Mouse (Mus musculus): Measurements from ENCODE around the gene 2210408I21Rik. TPM values are rescaled to one million over a fixed set of nuclear protein-coding genes. Genes with fewer than 3 reads are reported as not detected.

2210408I21Rik gene
- polyA plus RNA-seq, 1 experiment, result not detected

DNA sequence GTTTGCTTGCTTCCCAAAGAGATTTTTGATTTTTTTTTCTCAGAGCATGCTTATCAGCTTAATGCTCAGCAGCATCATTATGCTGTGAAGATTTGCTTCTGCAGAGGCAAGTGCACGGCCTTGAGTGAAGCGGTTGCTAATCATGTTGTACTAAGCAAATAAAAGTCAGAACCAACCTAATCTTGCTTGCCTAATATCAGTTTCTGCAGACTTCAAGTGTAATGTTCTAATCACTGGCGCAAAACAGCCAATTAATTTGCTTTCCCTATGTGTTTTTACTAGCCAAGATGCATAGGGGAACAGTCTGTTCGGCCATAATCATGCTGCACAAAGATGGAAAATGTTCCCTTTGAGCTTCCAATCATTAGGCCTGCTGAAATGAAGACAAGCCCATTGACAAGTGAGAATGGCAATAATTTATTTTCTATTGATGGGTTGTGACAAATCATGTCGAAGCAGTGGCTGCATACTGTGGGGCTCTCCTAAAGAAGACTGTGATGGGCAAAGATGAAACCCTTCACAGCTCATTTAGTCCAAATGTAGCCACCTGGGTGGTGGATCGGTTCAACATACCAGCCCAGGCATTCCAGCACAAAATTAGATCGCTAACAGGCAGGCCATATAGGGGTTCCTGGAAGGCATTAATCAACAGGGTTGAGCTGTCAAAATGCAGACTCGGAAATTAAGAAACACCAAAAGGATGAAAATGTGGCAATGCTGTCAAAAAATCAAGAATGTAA lies 393.8 kb downstream of the 2210408I21Rik start:
- Histone ChIP-seq H3K4me3 (ENCODE audit: insufficient read depth, low read depth, low read length) (no peak overlapping the region), H3K4me1 (ENCODE audit: control insufficient read depth, insufficient read depth, low read length) (no peaks in the 10 kb centered on the region), H3K27ac (ENCODE audit: insufficient read depth, low read depth, low read length) (no peak overlapping the region)
- WGBS, result 60% methylated on average over 8 of the region's 8 CpGs
- no peak for TF ChIP-seq POLR2A (IDR thresholded peaks at IDR 0.05; ENCODE audit: insufficient read depth, low read depth, low read length)
- no peak for TF ChIP-seq CTCF (IDR thresholded peaks at IDR 0.05; ENCODE audit: insufficient read depth, low read depth, low read length)

DNA sequence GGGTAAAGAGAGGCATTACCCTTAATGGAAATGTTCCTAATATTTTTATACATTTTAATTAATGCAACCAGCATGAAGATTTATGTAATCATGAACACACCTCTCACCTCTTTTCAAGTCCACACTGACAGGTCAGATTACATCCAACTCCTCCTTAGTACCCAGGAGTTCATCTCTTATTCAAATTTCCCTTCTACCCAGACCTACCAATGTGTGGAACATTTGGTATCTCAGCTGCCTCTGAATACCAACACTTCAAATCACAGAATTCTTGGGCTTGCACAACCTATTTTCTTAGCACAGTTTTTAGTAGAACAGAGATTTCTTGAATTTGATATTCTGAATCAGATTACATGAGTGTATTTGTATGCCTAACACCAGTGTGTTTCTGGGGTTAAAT lies 394.4 kb downstream of the 2210408I21Rik start:
- TF ChIP-seq CTCF (IDR thresholded peaks at IDR 0.05; ENCODE audit: insufficient read depth, low read depth, low read length) (no peak), POLR2A (IDR thresholded peaks at IDR 0.05; ENCODE audit: insufficient read depth, low read depth, low read length) (no peak)
- Histone ChIP-seq H3K4me3 (ENCODE audit: insufficient read depth, low read depth, low read length) (no peak overlapping the region), H3K27ac (ENCODE audit: insufficient read depth, low read depth, low read length) (no peak overlapping the region), H3K4me1 (ENCODE audit: control insufficient read depth, insufficient read depth, low read length) (no peaks in the 10 kb centered on the region)

DNA sequence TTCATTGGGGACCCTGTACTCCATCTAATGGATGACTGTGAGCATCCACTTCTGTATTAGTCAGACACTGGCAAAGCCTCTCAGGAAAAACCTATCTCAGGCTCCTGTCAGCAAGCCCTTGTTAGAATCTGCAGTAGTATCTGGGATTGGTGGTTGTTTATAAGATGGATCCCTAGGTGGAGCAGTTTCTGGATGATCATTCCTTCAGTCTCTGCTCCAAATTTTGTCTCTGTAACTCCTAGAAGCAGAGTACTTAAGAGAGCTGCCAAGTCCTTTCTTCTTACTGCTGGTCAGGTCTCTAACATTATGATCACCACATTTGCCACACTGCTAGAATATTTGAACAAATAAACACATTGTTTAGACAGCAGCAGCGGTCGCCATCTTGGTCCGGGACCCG lies 402.1 kb downstream of the 2210408I21Rik start:
- H3K4me3 ChIP-seq (ENCODE audit: insufficient read depth, low read depth, low read length), result no peak overlapping the region
- TF ChIP-seq POLR2A (IDR thresholded peaks at IDR 0.05; ENCODE audit: insufficient read depth, low read depth, low read length) (no peak), CTCF (IDR thresholded peaks at IDR 0.05; ENCODE audit: insufficient read depth, low read depth, low read length) (no peak)
- H3K4me1 ChIP-seq (ENCODE audit: control insufficient read depth, insufficient read depth, low read length), result no peaks in the 10 kb centered on the region
- WGBS, result 93% methylated on average over 4 of the region's 4 CpGs
- H3K27ac ChIP-seq (ENCODE audit: insufficient read depth, low read depth, low read length), result no peak overlapping the region

DNA sequence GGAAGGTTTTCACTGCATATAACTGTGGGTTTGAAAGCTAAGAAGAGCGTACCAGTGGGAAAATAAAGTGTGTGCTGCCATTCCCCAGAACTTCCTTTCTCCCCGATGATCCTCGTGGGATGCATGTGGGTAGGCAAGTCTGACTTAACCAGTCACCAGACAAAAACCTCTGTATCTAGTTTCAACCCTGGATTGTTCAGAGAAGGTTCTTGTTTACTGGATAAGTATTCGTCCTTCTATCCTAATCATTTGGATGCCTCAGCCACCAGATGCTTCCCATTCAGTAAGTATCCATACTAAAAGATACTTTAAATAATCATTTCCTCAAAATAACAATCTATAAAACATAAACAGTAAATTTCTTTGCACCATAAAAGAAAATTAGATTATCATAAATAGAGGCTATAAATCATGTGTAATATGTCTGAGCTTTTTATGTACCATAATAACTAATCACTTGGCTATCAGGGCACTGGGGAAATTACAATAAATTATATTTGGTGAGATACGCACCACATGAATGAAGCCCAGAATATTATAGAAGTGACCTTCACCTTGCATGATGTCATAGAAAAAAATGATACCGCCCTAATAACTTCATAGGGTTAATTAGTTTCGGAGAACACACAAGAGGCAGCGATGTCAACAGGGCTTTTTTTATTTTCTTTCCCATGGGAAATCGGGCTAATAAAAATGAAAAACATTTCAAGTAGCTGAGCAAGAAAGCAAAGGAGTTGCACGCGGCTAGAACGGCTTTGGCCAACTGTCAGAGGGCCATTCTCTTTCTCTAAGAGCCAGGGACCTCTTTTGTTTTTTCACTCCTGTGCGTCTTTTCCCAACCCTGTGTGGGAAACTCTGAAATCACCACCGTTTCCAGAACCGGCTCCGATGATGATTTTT lies 412.4 kb downstream of the 2210408I21Rik start:
- Histone ChIP-seq H3K4me3 (ENCODE audit: insufficient read depth, low read depth, low read length) (no peak overlapping the region), H3K4me1 (ENCODE audit: control insufficient read depth, insufficient read depth, low read length) (0 out of 2 replicates have a peak, but pooled peaks cover 2% of the 10 kb centered on the region), H3K27ac (ENCODE audit: insufficient read depth, low read depth, low read length) (no peak overlapping the region)
- 31% methylated on average over 16 of the region's 16 CpGs for WGBS
- TF ChIP-seq CTCF (IDR thresholded peaks at IDR 0.05; ENCODE audit: insufficient read depth, low read depth, low read length), result no peak
- TF ChIP-seq POLR2A (IDR thresholded peaks at IDR 0.05; ENCODE audit: insufficient read depth, low read depth, low read length), result no peak

DNA sequence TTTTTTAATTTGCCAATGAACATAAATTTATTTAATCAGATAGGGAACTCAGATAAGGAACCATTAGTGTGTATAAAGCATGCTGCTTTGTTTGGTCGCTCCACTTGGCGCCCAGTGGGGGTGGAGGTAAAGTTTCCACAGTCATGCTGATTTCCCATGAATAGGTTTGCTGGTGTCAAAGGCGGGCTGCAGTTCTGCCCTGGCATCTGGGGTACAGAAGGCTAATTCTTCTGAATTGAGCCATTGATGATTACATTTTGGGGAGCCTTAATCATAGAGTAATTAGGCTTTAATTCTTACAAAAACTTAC lies 413.0 kb downstream of the 2210408I21Rik start:
- TF ChIP-seq CTCF (IDR thresholded peaks at IDR 0.05; ENCODE audit: insufficient read depth, low read depth, low read length) (no peak), POLR2A (IDR thresholded peaks at IDR 0.05; ENCODE audit: insufficient read depth, low read depth, low read length) (no peak)
- no peak overlapping the region for H3K4me3 ChIP-seq (ENCODE audit: insufficient read depth, low read depth, low read length)
- H3K4me1 ChIP-seq (ENCODE audit: control insufficient read depth, insufficient read depth, low read length), result 0 out of 2 replicates have a peak, but pooled peaks cover 2% of the 10 kb centered on the region
- no peak overlapping the region for H3K27ac ChIP-seq (ENCODE audit: insufficient read depth, low read depth, low read length)
- WGBS, result 21% methylated on average over 3 of the region's 3 CpGs

DNA sequence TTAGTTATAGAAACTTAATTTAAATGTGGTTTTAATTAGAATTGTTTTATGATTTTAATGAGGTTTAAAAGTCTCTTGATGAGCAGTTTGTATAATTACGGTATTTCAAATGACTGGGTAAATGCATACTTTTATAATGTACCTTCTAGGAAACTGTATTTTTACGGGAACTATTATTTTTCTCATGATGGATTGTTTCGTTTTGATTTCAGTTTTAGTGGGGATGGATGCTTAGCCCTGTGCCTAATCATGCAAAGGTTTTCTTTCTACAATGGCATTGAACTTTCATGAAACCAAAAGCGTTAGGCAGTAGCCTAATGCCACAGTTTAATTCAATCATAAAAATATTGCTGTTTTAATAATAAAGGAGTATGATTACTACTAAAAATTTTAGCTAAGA lies 413.4 kb downstream of the 2210408I21Rik start:
- H3K4me1 ChIP-seq (ENCODE audit: control insufficient read depth, insufficient read depth, low read length), result 0 out of 2 replicates have a peak, but pooled peaks cover 2% of the 10 kb centered on the region
- no peak overlapping the region for H3K27ac ChIP-seq (ENCODE audit: insufficient read depth, low read depth, low read length)
- TF ChIP-seq CTCF (IDR thresholded peaks at IDR 0.05; ENCODE audit: insufficient read depth, low read depth, low read length) (no peak), POLR2A (IDR thresholded peaks at IDR 0.05; ENCODE audit: insufficient read depth, low read depth, low read length) (no peak)
- H3K4me3 ChIP-seq (ENCODE audit: insufficient read depth, low read depth, low read length), result no peak overlapping the region
- WGBS, result 61% methylated on average over 4 of the region's 4 CpGs

DNA sequence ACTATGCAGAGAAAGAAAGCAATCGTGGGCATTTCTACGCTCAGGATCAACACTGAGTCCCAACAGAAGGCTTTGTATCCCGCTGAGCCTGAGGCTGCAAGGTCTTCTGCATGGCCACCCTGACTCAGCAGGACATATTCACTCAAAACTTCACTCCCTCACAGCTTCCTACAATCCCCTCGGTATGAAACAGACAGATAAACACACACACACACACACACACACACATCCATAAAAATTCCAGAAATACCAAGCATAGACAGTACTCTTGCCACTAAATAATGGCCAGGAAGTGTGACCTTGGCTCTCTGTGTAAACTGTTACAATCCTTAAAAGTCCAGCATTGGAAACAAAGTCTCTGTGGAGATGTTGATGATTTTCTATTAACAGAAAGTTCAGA lies 458.7 kb downstream of the 2210408I21Rik start:
- no peak overlapping the region for H3K4me3 ChIP-seq (ENCODE audit: insufficient read depth, low read depth, low read length)
- no peak overlapping the region for H3K27ac ChIP-seq (ENCODE audit: insufficient read depth, low read depth, low read length)
- TF ChIP-seq CTCF (IDR thresholded peaks at IDR 0.05; ENCODE audit: insufficient read depth, low read depth, low read length) (no peak), POLR2A (IDR thresholded peaks at IDR 0.05; ENCODE audit: insufficient read depth, low read depth, low read length) (no peak)
- no peaks in the 10 kb centered on the region for H3K4me1 ChIP-seq (ENCODE audit: control insufficient read depth, insufficient read depth, low read length)
- 69% methylated on average over 4 of the region's 4 CpGs for WGBS

DNA sequence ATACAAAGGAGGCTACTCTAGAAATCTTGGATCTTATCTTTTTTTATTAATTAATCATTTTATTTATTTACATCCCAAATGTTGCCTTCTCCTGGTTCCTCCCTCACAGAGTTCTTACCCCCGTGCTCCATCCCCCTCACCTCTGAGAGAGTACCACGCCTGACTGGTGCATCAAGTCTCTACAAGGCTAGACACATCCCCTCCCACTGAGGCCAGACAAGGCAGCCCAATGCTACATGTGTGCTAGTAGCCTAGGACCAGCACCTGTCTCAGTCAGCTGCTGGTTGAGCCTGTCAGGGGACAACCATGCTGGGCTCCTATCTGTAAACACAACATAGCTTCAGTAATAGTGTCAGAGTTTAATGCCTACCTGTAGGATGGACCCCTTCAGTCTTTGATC lies 480.0 kb downstream of the 2210408I21Rik start:
- Histone ChIP-seq H3K4me1 (ENCODE audit: control insufficient read depth, insufficient read depth, low read length) (no peaks in the 10 kb centered on the region), H3K4me3 (ENCODE audit: insufficient read depth, low read depth, low read length) (no peak overlapping the region), H3K27ac (ENCODE audit: insufficient read depth, low read depth, low read length) (no peak overlapping the region)
- TF ChIP-seq POLR2A (IDR thresholded peaks at IDR 0.05; ENCODE audit: insufficient read depth, low read depth, low read length) (no peak), CTCF (IDR thresholded peaks at IDR 0.05; ENCODE audit: insufficient read depth, low read depth, low read length) (no peak)
- WGBS, result 87% methylated on average over 2 of the region's 2 CpGs

Other genes starting within 250 kb of the 2210408I21Rik start
- not detected in 2 replicates for gene Slf1, start 67 bp upstream of the 2210408I21Rik start, polyA plus RNA-seq (2012; ENCODE audit: insufficient read depth, insufficient read length, low replicate concordance, missing spikeins)